Mouse (Mus musculus): ENCODE results near the gene Lrba. TPM values are rescaled to one million over a fixed set of nuclear protein-coding genes. Genes with fewer than 3 reads are reported as not detected.

Gene Lrba
- total RNA-seq, 2 experiments from 2014 or later, result 32.7 to 34.9 TPM

- DNase-seq (ENCODE audit: low spot score in 2 of 2), result no peak
Observed at GRCm38 (mm10) chr3:86664399-86664798, 439.9 kb downstream of the Lrba start.

- DNase-seq (ENCODE audit: low spot score in 2 of 2), result no peak
Observed at GRCm38 (mm10) chr3:86668146-86668545, 443.7 kb downstream of the Lrba start.

GRCm38 (mm10) chr3:86677573-86678155 lies 453.2 kb downstream of the Lrba start:
- no peak for DNase-seq (ENCODE audit: low spot score in 2 of 2)

GRCm38 (mm10) chr3:86687571-86688209 lies 463.2 kb downstream of the Lrba start:
- DNase-seq (ENCODE audit: low spot score in 2 of 2), result no peak

GRCm38 (mm10) chr3:86688438-86688837 lies 464.0 kb downstream of the Lrba start:
- no peak for DNase-seq (ENCODE audit: low spot score in 2 of 2)

GRCm38 (mm10) chr3:86689305-86689704 lies 464.8 kb downstream of the Lrba start:
- DNase-seq (ENCODE audit: low spot score in 2 of 2), result no peak

GRCm38 (mm10) chr3:86692779-86693178 lies 468.3 kb downstream of the Lrba start:
- no peak for DNase-seq (ENCODE audit: low spot score in 2 of 2)

- no peak for DNase-seq (ENCODE audit: low spot score in 2 of 2)
Observed at GRCm38 (mm10) chr3:86693553-86693952, 469.1 kb downstream of the Lrba start.

- DNase-seq (ENCODE audit: low spot score in 2 of 2), result no peak
Observed at GRCm38 (mm10) chr3:86698947-86699346, 474.5 kb downstream of the Lrba start.

- no peak for DNase-seq (ENCODE audit: low spot score in 2 of 2)
Observed at GRCm38 (mm10) chr3:86701163-86701563, 476.7 kb downstream of the Lrba start.

- no peak for DNase-seq (ENCODE audit: low spot score in 2 of 2)
Observed at GRCm38 (mm10) chr3:86709472-86709871, 485.0 kb downstream of the Lrba start.

- no peak for DNase-seq (ENCODE audit: low spot score in 2 of 2)
Observed at GRCm38 (mm10) chr3:86711530-86711929, 487.1 kb downstream of the Lrba start.

- DNase-seq (ENCODE audit: low spot score in 2 of 2), result no peak
Observed at GRCm38 (mm10) chr3:86712758-86713157, 488.3 kb downstream of the Lrba start.

- DNase-seq (ENCODE audit: low spot score in 2 of 2), result no peak
Observed at GRCm38 (mm10) chr3:86714446-86714845, 490.0 kb downstream of the Lrba start.

GRCm38 (mm10) chr3:86723415-86724298 lies 499.2 kb downstream of the Lrba start:
- DNase-seq (ENCODE audit: low spot score in 2 of 2), result no peak

- DNase-seq (ENCODE audit: low spot score in 2 of 2), result no peak
Observed at GRCm38 (mm10) chr3:86725113-86725512, 500.6 kb downstream of the Lrba start.

GRCm38 (mm10) chr3:86738831-86739230 lies 514.4 kb downstream of the Lrba start:
- DNase-seq (ENCODE audit: low spot score in 2 of 2), result no peak

- no peak for DNase-seq (ENCODE audit: low spot score in 2 of 2)
Observed at GRCm38 (mm10) chr3:86739745-86740144, 515.3 kb downstream of the Lrba start.

GRCm38 (mm10) chr3:86745348-86745747 lies 520.9 kb downstream of the Lrba start:
- no peak for DNase-seq (ENCODE audit: low spot score in 2 of 2)

GRCm38 (mm10) chr3:86745769-86746512 lies 521.5 kb downstream of the Lrba start:
- no peak for DNase-seq (ENCODE audit: low spot score in 2 of 2)

- no peak for DNase-seq (ENCODE audit: low spot score in 2 of 2)
Observed at GRCm38 (mm10) chr3:86750652-86751051, 526.2 kb downstream of the Lrba start.
